Comparison of ENCODE assay signal across 30 mouse cellular contexts in genomic region chr10:16640136-16640535, GRCm38 (mm10).
A peak's percentile ranks its signal among the peaks of the same experiment; 100 is the strongest.
DNase-seq lines count a peak whose midpoint lies in the region; ATAC-seq and TF ChIP-seq lines count a peak whose summit lies in the region.
"Had no signal": no experiment of that assay in that cellular context is flagged by ENCODE, and none has a peak within 500 bp of the region (broad histone marks: within the 10 kb centered on the region; RNA-seq: fewer than 3 reads in every experiment).

No protein-coding gene starts in this region.

- no peak for ATAC-seq in limb, embryonic 11.5 days (ENCODE audit: insufficient number of reproducible peaks, low FRiP score, low TSS enrichment, low read depth)
- ATAC-seq in forebrain, embryonic 14.5 days = no peak
- ATAC-seq: activated CD4-positive, CD25-positive, alpha-beta regulatory T cell, adult 4 months; forebrain, postnatal 0 days had no signal

- H3K27ac ChIP-seq in limb, embryonic 11.5 days (replicated peaks; ENCODE audit: low read depth, low read length) = no peak overlapping the region
- no peak overlapping the region for H3K27ac ChIP-seq in limb, embryonic 10.5 days
- H3K27ac ChIP-seq in gastrocnemius, adult 2 months = no peak overlapping the region
- no peak overlapping the region for H3K27ac ChIP-seq in forebrain, embryonic 14.5 days (ENCODE audit: low read depth, low read length)
- H3K27ac ChIP-seq: heart, adult 2 months; heart, embryonic 13.5 days; hindbrain, embryonic 15.5 days; limb, embryonic 13.5 days; lung, embryonic 15.5 days had no signal

- H3K4me1 ChIP-seq in limb, embryonic 11.5 days (ENCODE audit: control insufficient read depth, insufficient read depth, low read length) = no peaks in the 10 kb centered on the region
- 0 out of 2 replicates have a peak, but pooled peaks cover 5% of the 10 kb centered on the region for H3K4me1 ChIP-seq in limb, embryonic 10.5 days
- H3K4me1 ChIP-seq in forebrain, embryonic 14.5 days (ENCODE audit: control insufficient read depth, insufficient read depth, low read length) = no peaks in the 10 kb centered on the region
- H3K4me1 ChIP-seq: hindbrain, embryonic 15.5 days; limb, embryonic 13.5 days; lung, embryonic 15.5 days had no signal

- H3K36me3 ChIP-seq in limb, embryonic 11.5 days (ENCODE audit: control insufficient read depth, insufficient read depth, low read length) = no peaks in the 10 kb centered on the region
- no peaks in the 10 kb centered on the region for H3K36me3 ChIP-seq in limb, embryonic 10.5 days
- no peaks in the 10 kb centered on the region for H3K36me3 ChIP-seq in forebrain, embryonic 14.5 days (ENCODE audit: control insufficient read depth, insufficient read depth, low read length)
- H3K36me3 ChIP-seq: heart, embryonic 13.5 days; hindbrain, embryonic 15.5 days; limb, embryonic 13.5 days; lung, embryonic 15.5 days had no signal

- WGBS in limb, embryonic 11.5 days = 8% methylated on average over 4 of the region's 4 CpGs
- 7% methylated on average over 4 of the region's 4 CpGs for WGBS in limb, embryonic 10.5 days
- whole genome bisulfite sequencing in forebrain, embryonic 14.5 days = 82% methylated on average over 4 of the region's 4 CpGs

- no peaks in the 10 kb centered on the region for H3K9me3 ChIP-seq in limb, embryonic 11.5 days (ENCODE audit: control insufficient read depth, low read length)
- no peaks in the 10 kb centered on the region for H3K9me3 ChIP-seq in limb, embryonic 10.5 days (replicated peaks)
- H3K9me3 ChIP-seq in forebrain, embryonic 14.5 days (replicated peaks; ENCODE audit: control insufficient read depth, low read length) = no peaks in the 10 kb centered on the region
- H3K9me3 ChIP-seq: hindbrain, embryonic 15.5 days; limb, embryonic 13.5 days; lung, embryonic 15.5 days had no signal

- H3K4me2 ChIP-seq in limb, embryonic 11.5 days (ENCODE audit: low read depth, severe bottlenecking) = no peak overlapping the region
- H3K4me2 ChIP-seq in forebrain, embryonic 14.5 days (ENCODE audit: low read length) = no peak overlapping the region
- H3K4me2 ChIP-seq: heart, embryonic 13.5 days; hindbrain, embryonic 15.5 days; limb, embryonic 13.5 days; liver, embryonic 11.5 days; lung, embryonic 15.5 days had no signal

- peak; percentile 37 for DNase-seq in limb, embryonic 11.5 days (ENCODE audit: low spot score)
- no peak for DNase-seq in limb, embryonic 10.5 days (ENCODE audit: low spot score)
- DNase-seq in embryo, embryonic 10 days (ENCODE audit: low spot score) = peak; percentile 85
- DNase-seq in embryo, embryonic 11 days = peak; percentile 69
- DNase-seq in forelimb bud, embryonic 11.5 days (ENCODE audit: low read depth, low spot score) = peak; percentile 53
- no peak for DNase-seq in gastrocnemius, adult 2 months
- no peak for DNase-seq in gastrocnemius, postnatal 10 days
- DNase-seq in forebrain, embryonic 14.5 days (ENCODE audit: low spot score) = no peak
- DNase-seq: adrenal gland, adult 8-10 months; cerebellum, adult 11 months; cerebellum, adult 9-11 months; forebrain, postnatal 0 days; gastrocnemius, postnatal 36 days; heart, adult 2 months; heart, postnatal 10 days; kidney, adult 18-20 months; kidney, postnatal 10 days; layer of hippocampus, adult 9-11 months; lung, postnatal 4 days; midbrain, embryonic 14.5 days; right cerebral cortex, postnatal 4 days had no signal

- H3K27me3 ChIP-seq in limb, embryonic 11.5 days (ENCODE audit: control insufficient read depth, insufficient read depth, low read length) = no peaks in the 10 kb centered on the region
- H3K27me3 ChIP-seq in limb, embryonic 10.5 days (ENCODE audit: low read depth, poor library complexity, severe bottlenecking) = no peaks in the 10 kb centered on the region
- no peaks in the 10 kb centered on the region for H3K27me3 ChIP-seq in forebrain, embryonic 14.5 days (replicated peaks; ENCODE audit: control insufficient read depth, insufficient read depth, low read length)
- H3K27me3 ChIP-seq: CH12.LX; heart, embryonic 13.5 days; hindbrain, embryonic 15.5 days; limb, embryonic 13.5 days; lung, embryonic 15.5 days; megakaryocyte, embryonic 14.5 days had no signal

- H3K4me3 ChIP-seq in limb, embryonic 11.5 days (ENCODE audit: low read depth, low read length) = no peak overlapping the region
- no peak overlapping the region for H3K4me3 ChIP-seq in limb, embryonic 10.5 days
- H3K4me3 ChIP-seq in gastrocnemius, adult 2 months = no peak overlapping the region
- no peak overlapping the region for H3K4me3 ChIP-seq in forebrain, embryonic 14.5 days (ENCODE audit: low read depth, low read length)
- H3K4me3 ChIP-seq: erythroblast, embryonic 14.5 days; heart, adult 2 months; heart, embryonic 13.5 days; hindbrain, embryonic 15.5 days; limb, embryonic 13.5 days; lung, embryonic 15.5 days; megakaryocyte, embryonic 14.5 days had no signal

- TF ChIP-seq CTCF in gastrocnemius, adult 2 months (IDR thresholded peaks at IDR 0.05) = no peak

- no peak overlapping the region for H3K9ac ChIP-seq in limb, embryonic 11.5 days (ENCODE audit: low read length)
- H3K9ac ChIP-seq in forebrain, embryonic 14.5 days (ENCODE audit: low read length) = no peak overlapping the region
- H3K9ac ChIP-seq: forebrain, postnatal 0 days; heart, embryonic 13.5 days; hindbrain, embryonic 15.5 days; limb, embryonic 13.5 days; lung, embryonic 15.5 days had no signal

- intact Hi-C loops in gastrocnemius, adult 2 months (cut with DNase I) = no loop called here

Comparison
In these comparisons a context has a peak if more than half of its experiments do, and no peak if none do; other contexts are left out.
1. DNase-seq: peak in limb, embryonic 11.5 days (single experiment), embryo, embryonic 10 days (single experiment), embryo, embryonic 11 days (single experiment) and forelimb bud, embryonic 11.5 days (single experiment); none in limb, embryonic 10.5 days (single experiment), gastrocnemius, adult 2 months (single experiment), gastrocnemius, postnatal 10 days (single experiment) and forebrain, embryonic 14.5 days (single experiment).